Mouse (Mus musculus) hindbrain, embryonic 15.5 days (tissue): Measurements from ENCODE around the gene Adgrb2. TPM values are rescaled to one million over a fixed set of nuclear protein-coding genes. Genes with fewer than 3 reads are reported as not detected.

Source experiments
- ATAC-seq: fragments of 200-750 bp; cut with Nextera tagmentation; 2 replicates; pipeline ENCODE4 v1.8.0; 2017; ENCODE audit warnings: low read depth, moderate number of reproducible peaks, moderate TSS enrichment; ENCODE audit not compliant: low FRiP score
- H3K27ac ChIP-seq: fragments of 300-500 bp; sonication (generic); replicated peaks from 2 replicates; pipeline ENCODE4 v1.5.1; 2015; ENCODE audit warnings: mild to moderate bottlenecking, inconsistent platforms
- H3K27me3 ChIP-seq: fragments of 300-500 bp; sonication (generic); 2 replicates; pipeline ENCODE4 v1.6.1; 2015; ENCODE audit warnings: control low read depth, inconsistent platforms
- H3K36me3 ChIP-seq: fragments of 300-500 bp; sonication (generic); 2 replicates; pipeline ENCODE4 v1.6.1; 2015; ENCODE audit warnings: control low read depth, inconsistent platforms
- H3K4me1 ChIP-seq: fragments of 300-500 bp; sonication (generic); replicated peaks from 2 replicates; pipeline ENCODE4 v1.6.1; 2015; ENCODE audit warnings: control low read depth, inconsistent platforms
- H3K4me2 ChIP-seq: fragments of 300-500 bp; sonication (generic); 2 replicates; pipeline ENCODE4 v1.6.1; 2015; ENCODE audit warnings: moderate library complexity, mild to moderate bottlenecking, inconsistent platforms
- H3K4me3 ChIP-seq: fragments of 300-500 bp; sonication (generic); 2 replicates; pipeline ENCODE4 v1.5.1; 2015; ENCODE audit warnings: mild to moderate bottlenecking, inconsistent platforms
- H3K9ac ChIP-seq: fragments of 300-500 bp; sonication (generic); 2 replicates; pipeline ENCODE4 v1.6.1; 2015; ENCODE audit warnings: inconsistent platforms
- H3K9me3 ChIP-seq: fragments of 300-500 bp; sonication (generic); 2 replicates; pipeline ENCODE4 v1.6.1; 2016; ENCODE audit warnings: control low read depth, inconsistent platforms
- WGBS: fragments of 180-500 bp; shearing (Covaris S2); methylation state at CpG from one replicate; pipeline ENCODE4 v1.1.7; 2015; 5-methylcytosine and 5-hydroxymethylcytosine counted together
- polyA plus RNA-seq: library from polyadenylated mRNA; unstranded; fragments of >200 nt; fragmentation: Nextera tagmentation; extraction: Ambion mirVana; gene quantifications from 2 replicates; pipeline ENCODE4 v1.2.1, GENCODE M21; 2015

Gene Adgrb2
- polyA plus RNA-seq, 1 experiment from 2014 or later: 17.4 TPM

DNA sequence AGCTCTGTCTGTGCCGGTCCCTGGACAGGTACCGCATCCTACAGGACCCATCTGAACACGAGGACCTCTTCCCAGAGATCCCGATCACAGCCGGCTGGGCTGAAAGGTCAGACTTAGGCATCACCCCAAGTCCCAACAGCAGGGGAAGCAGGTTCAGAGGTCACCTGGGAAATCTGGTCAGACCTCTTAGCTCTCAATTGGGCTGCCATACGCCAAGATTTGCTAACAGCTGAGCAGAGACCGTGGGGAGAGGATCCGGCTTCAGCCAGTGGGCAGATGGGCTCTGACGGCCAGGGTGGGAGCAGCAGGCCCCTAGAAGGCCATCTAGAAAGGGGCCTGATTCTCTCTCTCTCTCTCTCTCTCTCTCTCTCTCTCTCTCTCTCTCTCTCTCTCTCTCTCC lies 10.4 kb upstream of the Adgrb2 start:
- Histone ChIP-seq H3K4me2 (no peak overlapping the region), H3K9ac (no peak overlapping the region), H3K9me3 (no peaks in the 10 kb centered on the region), H3K27ac (no peak overlapping the region), H3K36me3 (no peaks in the 10 kb centered on the region), H3K4me1 (peaks cover 26% of the 10 kb centered on the region), H3K4me3 (no peak overlapping the region), H3K27me3 (no peaks in the 10 kb centered on the region)
- 62% methylated on average over 9 of the region's 9 CpGs for WGBS
- no peak for ATAC-seq

DNA sequence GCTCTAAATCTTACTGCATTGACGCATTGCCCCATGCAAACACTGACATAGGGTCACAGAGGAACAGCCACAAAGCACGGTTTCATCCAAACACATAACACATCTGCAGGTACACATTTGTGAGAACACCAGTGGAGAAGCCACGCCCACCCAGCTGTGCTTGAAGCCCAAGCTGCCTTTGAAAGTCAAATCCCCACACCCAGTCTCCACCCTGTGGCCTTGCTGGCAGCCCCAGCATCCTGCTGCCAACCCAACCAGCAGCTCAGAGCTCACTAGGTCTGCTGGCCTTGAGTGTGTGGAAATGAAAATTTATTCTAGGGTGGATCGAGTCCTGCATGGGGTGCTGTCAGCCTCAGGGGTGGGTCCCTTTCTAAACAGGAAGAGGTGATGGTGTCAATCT lies 7.4 kb upstream of the Adgrb2 start:
- H3K27me3 ChIP-seq: no peaks in the 10 kb centered on the region
- H3K27ac ChIP-seq: no peak overlapping the region
- H3K4me3 ChIP-seq: no peak overlapping the region
- 63% methylated on average over 4 of the region's 4 CpGs for WGBS
- no peak overlapping the region for H3K9ac ChIP-seq
- no peaks in the 10 kb centered on the region for H3K9me3 ChIP-seq
- H3K4me2 ChIP-seq: no peak overlapping the region
- peaks cover 21% of the 10 kb centered on the region for H3K4me1 ChIP-seq
- no peak for ATAC-seq
- no peaks in the 10 kb centered on the region for H3K36me3 ChIP-seq

- Histone ChIP-seq H3K4me3 (no peak overlapping the region), H3K4me2 (no peak overlapping the region), H3K27ac (no peak overlapping the region), H3K27me3 (no peaks in the 10 kb centered on the region), H3K9me3 (no peaks in the 10 kb centered on the region), H3K9ac (no peak overlapping the region), H3K36me3 (no peaks in the 10 kb centered on the region), H3K4me1 (peaks cover 25% of the 10 kb centered on the region)
- WGBS: 52% methylated on average over 4 of the region's 4 CpGs
- no peak for ATAC-seq
These were observed 6.4 kb upstream of the Adgrb2 start for GRCm38 (mm10) chr4:129978227-129978626.

DNA sequence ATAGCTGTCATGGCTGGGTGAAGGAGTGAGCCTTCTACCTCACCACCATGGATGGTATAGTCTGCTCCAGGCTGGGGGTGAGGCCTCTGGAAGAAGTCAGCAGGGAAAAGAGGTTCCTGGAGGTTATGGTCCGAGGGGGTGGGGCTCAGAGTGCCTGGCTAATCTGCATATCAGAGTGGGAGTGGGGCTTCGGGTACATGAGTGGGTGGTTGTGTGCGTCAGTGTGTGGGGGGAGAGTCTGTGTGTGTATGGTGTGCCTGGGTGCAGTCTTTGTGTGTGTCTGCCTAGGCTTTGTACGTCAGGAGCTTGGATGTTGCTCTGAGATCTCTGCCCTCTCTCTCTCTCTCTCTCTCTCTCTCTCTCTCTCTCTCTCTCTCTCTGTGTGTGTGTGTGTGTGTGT lies 5.7 kb upstream of the Adgrb2 start:
- Histone ChIP-seq H3K36me3 (no peaks in the 10 kb centered on the region), H3K4me2 (no peak overlapping the region), H3K9me3 (no peaks in the 10 kb centered on the region), H3K4me3 (no peak overlapping the region), H3K27ac (no peak overlapping the region), H3K4me1 (peaks cover 32% of the 10 kb centered on the region), H3K27me3 (no peaks in the 10 kb centered on the region), H3K9ac (no peak overlapping the region)
- 68% methylated on average over 4 of the region's 4 CpGs for WGBS
- no peak for ATAC-seq

GRCm38 (mm10) chr4:129981657-129982056 lies 3.0 kb upstream of the Adgrb2 start:
- H3K4me3 ChIP-seq: no peak overlapping the region
- no peak overlapping the region for H3K9ac ChIP-seq
- no peaks in the 10 kb centered on the region for H3K36me3 ChIP-seq
- no peak overlapping the region for H3K4me2 ChIP-seq
- H3K9me3 ChIP-seq: no peaks in the 10 kb centered on the region
- peaks cover 49% of the 10 kb centered on the region for H3K4me1 ChIP-seq
- 19% methylated on average over 11 of the region's 11 CpGs for WGBS
- no peak overlapping the region for H3K27ac ChIP-seq
- no peak for ATAC-seq
- H3K27me3 ChIP-seq: no peaks in the 10 kb centered on the region

DNA sequence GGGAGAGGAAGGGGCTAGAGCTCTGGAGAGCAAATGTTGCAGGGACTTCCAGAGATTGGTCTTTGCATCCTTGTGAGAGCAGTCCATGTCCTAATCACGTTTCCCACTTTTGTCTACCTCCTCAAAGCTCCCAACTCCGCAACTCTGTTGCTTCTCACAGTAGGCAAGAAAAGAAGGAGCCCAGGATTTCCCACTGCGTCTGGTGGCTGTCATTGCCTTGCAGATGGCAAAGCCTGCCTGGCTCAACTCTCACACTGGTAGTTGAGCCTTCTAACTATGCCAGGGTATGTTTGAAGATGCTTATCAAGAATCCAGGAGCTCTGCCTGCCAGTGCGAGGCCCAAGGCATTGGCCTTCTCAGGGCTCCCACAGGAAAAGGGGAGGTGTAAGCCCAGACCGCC lies 1.6 kb upstream of the Adgrb2 start:
- Histone ChIP-seq H3K4me3 (no peak overlapping the region), H3K4me2 (peak overlapping the region; percentile 90; the same call in 1 of the 2 replicates), H3K27me3 (no peaks in the 10 kb centered on the region), H3K27ac (peak overlapping the region; percentile 40; the same call in 1 of the 2 replicates), H3K36me3 (no peaks in the 10 kb centered on the region), H3K4me1 (peaks cover 63% of the 10 kb centered on the region), H3K9ac (no peak overlapping the region), H3K9me3 (no peaks in the 10 kb centered on the region)
- 21% methylated on average over 5 of the region's 5 CpGs for WGBS
- no peak for ATAC-seq

DNA sequence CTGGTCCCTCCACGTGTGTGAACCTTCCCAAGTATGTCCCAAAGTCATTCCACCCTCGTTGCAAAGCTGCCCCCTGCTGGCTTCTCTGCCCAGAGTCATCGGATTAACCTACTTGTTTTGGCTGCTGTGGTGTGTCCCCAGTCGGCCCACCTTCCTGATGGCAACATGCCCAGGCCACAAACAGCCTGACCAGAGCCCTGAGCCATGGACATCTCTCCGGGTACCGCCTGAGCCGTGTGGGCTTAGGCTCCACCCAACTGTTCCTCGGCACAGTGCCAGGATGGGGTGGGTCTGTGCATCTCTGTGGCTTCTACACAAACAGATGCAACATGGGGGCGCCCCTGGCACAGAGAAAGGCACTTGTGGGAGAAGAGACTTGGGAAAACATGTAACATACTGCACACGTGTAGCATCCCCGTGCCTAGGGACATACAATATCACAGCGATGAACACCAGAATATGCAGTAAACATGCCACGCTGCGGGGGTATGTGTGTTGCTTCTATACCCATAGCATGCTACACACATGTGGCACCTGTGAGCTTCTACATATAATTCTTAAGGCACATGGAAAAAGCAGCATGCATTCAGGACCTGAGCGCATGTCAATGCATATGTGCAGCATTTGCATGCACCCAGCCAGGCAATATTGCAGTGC lies 778 bp upstream of the Adgrb2 start:
- Histone ChIP-seq H3K9me3 (no peaks in the 10 kb centered on the region), H3K4me2 (peak overlapping the region; percentile 90), H3K36me3 (no peaks in the 10 kb centered on the region), H3K9ac (peak overlapping the region; percentile 88), H3K4me1 (peaks cover 66% of the 10 kb centered on the region), H3K27ac (peak overlapping the region; percentile 84), H3K4me3 (peak overlapping the region; percentile 84), H3K27me3 (no peaks in the 10 kb centered on the region)
- ATAC-seq: peak; percentile 27; the same call in 1 of the 2 replicates
- 3% methylated on average over 15 of the region's 15 CpGs for WGBS

DNA sequence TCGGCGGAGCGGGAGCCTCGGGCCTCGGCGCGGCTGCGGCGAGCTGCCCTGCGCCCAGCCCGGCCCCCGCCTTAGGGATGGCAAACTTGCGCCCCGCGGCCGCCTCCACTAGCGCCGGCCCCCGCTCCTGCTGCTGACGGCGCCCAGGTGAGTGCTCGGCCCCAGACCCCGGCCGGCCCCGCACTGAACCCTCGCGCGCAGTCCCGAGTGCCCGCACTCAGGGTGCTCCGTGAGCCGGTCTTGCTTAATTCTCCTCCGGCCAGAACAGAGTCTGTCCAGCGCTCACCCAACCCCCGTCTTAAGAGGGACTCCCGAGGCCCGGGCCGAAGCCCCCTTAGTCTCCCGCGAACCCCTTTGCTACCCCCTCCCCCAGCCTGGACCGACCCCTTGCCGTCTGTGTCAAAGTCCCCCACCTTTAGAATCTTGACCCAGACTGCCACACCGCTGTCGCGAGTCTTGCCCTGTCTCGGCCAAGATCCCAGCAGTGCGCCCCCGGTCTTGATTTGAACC lies 546 bp downstream of the Adgrb2 start:
- Histone ChIP-seq H3K4me1 (peaks cover 78% of the 10 kb centered on the region), H3K27me3 (no peaks in the 10 kb centered on the region), H3K9ac (peak overlapping the region; percentile 88), H3K9me3 (no peaks in the 10 kb centered on the region), H3K36me3 (no peaks in the 10 kb centered on the region), H3K4me3 (peak overlapping the region; percentile 84), H3K4me2 (peak overlapping the region; percentile 90), H3K27ac (peak overlapping the region; percentile 84)
- peak; percentile 13; the same call in 1 of the 2 replicates for ATAC-seq
- WGBS: under 1% methylated on average over 30 of the region's 48 CpGs

GRCm38 (mm10) chr4:129985671-129986441 lies 1.2 kb downstream of the Adgrb2 start:
- peak overlapping the region; percentile 84 for H3K27ac ChIP-seq
- H3K4me3 ChIP-seq: peak overlapping the region; percentile 84
- H3K9me3 ChIP-seq: no peaks in the 10 kb centered on the region
- peak overlapping the region; percentile 90 for H3K4me2 ChIP-seq
- ATAC-seq: peak; percentile 10; the same call in 1 of the 2 replicates
- H3K4me1 ChIP-seq: peaks cover 85% of the 10 kb centered on the region
- WGBS: under 1% methylated on average over 57 of the region's 58 CpGs
- H3K9ac ChIP-seq: peak overlapping the region; percentile 88
- no peaks in the 10 kb centered on the region for H3K27me3 ChIP-seq
- no peaks in the 10 kb centered on the region for H3K36me3 ChIP-seq

DNA sequence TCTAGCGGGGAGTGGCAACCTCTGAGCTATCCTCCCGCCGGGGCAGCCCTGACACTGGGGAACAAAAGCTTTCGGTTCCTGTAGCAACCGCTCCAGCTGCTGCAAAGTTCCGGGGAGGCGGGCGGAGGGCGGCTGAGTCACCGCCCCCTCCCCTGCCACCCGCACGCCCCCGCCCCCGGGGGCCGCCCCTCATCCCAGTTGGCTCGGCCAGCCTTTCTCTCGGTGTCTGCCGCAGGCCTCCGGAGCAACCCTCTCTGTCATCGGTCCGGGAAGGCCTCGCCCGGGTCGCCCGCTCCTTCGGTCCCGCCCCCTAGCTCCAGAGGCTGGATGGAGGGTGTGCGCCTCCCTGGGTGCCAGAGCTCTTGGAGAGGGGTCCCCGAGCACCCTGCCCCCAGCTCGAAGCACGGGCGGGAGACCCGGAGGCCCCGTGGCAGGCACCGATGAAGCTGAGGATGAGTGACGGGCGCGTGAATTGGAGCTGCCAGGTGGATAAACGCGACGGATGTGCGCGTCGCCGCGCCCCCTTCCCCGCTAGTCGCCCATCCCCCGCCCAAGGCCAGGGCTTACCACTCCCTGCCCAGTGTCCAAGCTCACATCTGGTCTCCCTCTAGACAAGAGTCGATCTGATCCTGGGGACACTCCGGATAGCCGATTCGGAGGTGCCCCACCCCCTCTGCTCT lies 3.3 kb downstream of the Adgrb2 start:
- H3K9ac ChIP-seq: peak overlapping the region; percentile 63
- no peaks in the 10 kb centered on the region for H3K27me3 ChIP-seq
- peaks cover 10% of the 10 kb centered on the region for H3K36me3 ChIP-seq
- H3K27ac ChIP-seq: peak overlapping the region; percentile 49; the same call in 1 of the 2 replicates
- H3K4me2 ChIP-seq: peak overlapping the region; percentile 90
- H3K4me1 ChIP-seq: peaks cover 70% of the 10 kb centered on the region
- H3K9me3 ChIP-seq: no peaks in the 10 kb centered on the region
- ATAC-seq: 0 out of 2 replicates have a peak, but pooled peaks have one; percentile 10
- WGBS: 1% methylated on average over 49 of the region's 53 CpGs
- H3K4me3 ChIP-seq: peak overlapping the region; percentile 46

DNA sequence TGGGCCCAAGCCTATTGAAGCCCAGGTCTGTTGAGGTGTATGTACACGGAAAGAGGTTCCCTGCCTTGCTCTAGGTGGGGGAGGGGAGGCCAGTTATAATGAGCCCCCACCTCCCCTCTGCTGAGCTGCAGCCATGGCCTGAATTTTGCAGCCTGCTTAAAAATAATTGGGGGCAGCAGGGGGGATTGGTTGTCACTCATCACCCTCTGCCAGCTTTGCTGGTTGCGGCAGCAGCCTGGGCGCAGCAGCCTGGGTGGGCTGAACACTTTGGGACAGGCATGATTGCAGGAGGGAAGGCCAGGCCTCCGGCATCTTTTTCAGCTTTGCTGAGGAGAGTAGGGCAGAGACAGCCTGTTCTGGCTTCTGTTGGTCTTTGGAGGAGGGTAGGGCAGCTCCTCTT lies 5.3 kb downstream of the Adgrb2 start:
- Histone ChIP-seq H3K27me3 (no peaks in the 10 kb centered on the region), H3K9ac (0 out of 2 replicates have a peak overlapping the region, but pooled peaks have one; percentile 2), H3K4me1 (peaks cover 74% of the 10 kb centered on the region), H3K4me2 (0 out of 2 replicates have a peak overlapping the region, but pooled peaks have one; percentile 16), H3K9me3 (no peaks in the 10 kb centered on the region), H3K27ac (no peak overlapping the region), H3K4me3 (no peak overlapping the region), H3K36me3 (peaks cover 11% of the 10 kb centered on the region)
- ATAC-seq: no peak
- WGBS: 38% methylated on average over 4 of the region's 4 CpGs

DNA sequence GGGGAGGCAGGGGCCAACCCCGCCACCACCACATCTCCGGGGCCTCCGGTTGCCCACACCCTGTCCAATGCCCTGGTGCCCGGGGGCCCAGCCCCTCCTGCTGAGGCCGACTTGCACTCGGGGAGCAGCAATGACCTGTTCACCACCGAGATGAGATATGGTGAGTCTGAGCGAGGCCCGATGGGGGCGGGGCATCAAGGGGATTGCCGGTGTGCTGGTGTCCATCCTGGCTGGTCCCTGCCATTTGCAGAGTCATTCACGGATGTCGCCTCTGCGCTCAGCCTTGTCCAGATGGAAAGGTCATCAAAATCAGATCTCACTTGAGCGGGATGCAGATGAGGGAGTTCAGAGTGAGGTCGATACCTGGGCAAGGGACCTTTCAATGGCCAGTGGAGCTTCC lies 8.1 kb downstream of the Adgrb2 start:
- H3K27me3 ChIP-seq: no peaks in the 10 kb centered on the region
- H3K9ac ChIP-seq: no peak overlapping the region
- no peak overlapping the region for H3K4me3 ChIP-seq
- no peaks in the 10 kb centered on the region for H3K9me3 ChIP-seq
- WGBS: 80% methylated on average over 16 of the region's 16 CpGs
- H3K4me1 ChIP-seq: peaks cover 53% of the 10 kb centered on the region
- no peak for ATAC-seq
- no peak overlapping the region for H3K27ac ChIP-seq
- H3K36me3 ChIP-seq: peaks cover 11% of the 10 kb centered on the region
- no peak overlapping the region for H3K4me2 ChIP-seq
